Comparison of ENCODE assay signal across 14 mouse cellular contexts in the genomic region with DNA sequence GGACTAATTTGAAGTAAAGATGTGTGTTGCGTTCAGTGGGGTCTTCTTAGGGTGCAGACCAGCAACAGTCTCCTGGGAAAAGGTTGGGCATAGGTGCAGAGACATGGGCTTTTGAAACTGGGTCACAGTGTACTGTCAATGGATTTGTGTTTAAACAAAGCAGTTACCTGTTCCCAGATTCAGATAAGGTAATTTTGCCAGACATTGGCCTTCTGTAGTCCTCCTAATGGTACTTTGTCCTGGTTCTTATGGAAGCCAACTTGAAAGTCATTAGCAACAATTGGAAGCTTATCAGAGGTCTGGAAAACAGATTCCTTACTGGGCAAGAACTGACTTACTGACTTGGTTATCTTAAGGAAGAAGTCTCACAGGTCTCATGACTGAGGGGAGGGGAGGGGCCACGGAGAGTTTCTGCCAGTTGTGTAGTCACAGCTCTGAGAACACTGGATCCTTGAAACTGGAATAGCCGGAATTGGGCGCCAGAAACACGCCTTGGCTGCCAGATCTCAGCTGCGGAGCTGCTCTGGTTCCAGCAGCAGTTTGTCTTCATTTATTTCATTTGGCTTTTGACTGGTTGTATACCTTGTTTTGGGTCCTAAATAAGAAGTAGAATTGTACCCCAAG. TPM values are rescaled to one million over a fixed set of nuclear protein-coding genes. Genes with fewer than 3 reads are reported as not detected.
A peak's percentile ranks its signal among the peaks of the same experiment; 100 is the strongest.
DNase-seq lines count a peak whose midpoint lies in the region; ATAC-seq and TF ChIP-seq lines count a peak whose summit lies in the region.
"Had no signal": no experiment of that assay in that cellular context is flagged by ENCODE, and none has a peak within 500 bp of the region (broad histone marks: within the 10 kb centered on the region; RNA-seq: fewer than 3 reads in every experiment).

No protein-coding gene starts in this region.

- no peak for TF ChIP-seq POLR2A in liver, adult 2 months (IDR thresholded peaks at IDR 0.05; ENCODE audit: extremely low read depth, insufficient read depth, low read length)
- no peak for TF ChIP-seq POLR2A in small intestine, adult 2 months (IDR thresholded peaks at IDR 0.05; ENCODE audit: low read depth, low read length)

- DNase-seq in liver, adult 2 months (ENCODE audit: extremely low read depth, low read depth, low spot score), result peak; percentile 99
- no peak for DNase-seq in liver, embryonic 11.5 days (ENCODE audit: low spot score)
- peak; percentile 65 to 66 for DNase-seq in gastrocnemius, adult 8-10 months (ENCODE audit: low spot score in 2 of 2)
- peak; percentile 39 for DNase-seq in heart, postnatal 25 days (ENCODE audit: low spot score)
- DNase-seq in left cerebral cortex, postnatal 4 days, result no peak
- DNase-seq in spleen, postnatal 14 days (ENCODE audit: low spot score in 2 of 2), result no peak
- DNase-seq: right cerebral cortex, postnatal 4 days; thymus, postnatal 14 days had no signal

- no peak for TF ChIP-seq CTCF in liver, adult 2 months (IDR thresholded peaks at IDR 0.05; ENCODE audit: low read depth, low read length)
- TF ChIP-seq CTCF in small intestine, adult 2 months (IDR thresholded peaks at IDR 0.05; ENCODE audit: extremely low read depth, insufficient read length, insufficient replicate concordance, low read depth, low read length), result no peak

- no peak overlapping the region for H3K4me2 ChIP-seq in liver, embryonic 11.5 days
- H3K4me2 ChIP-seq: kidney, embryonic 15.5 days; neural tube, embryonic 12.5 days had no signal

- peaks cover 22% of the 10 kb centered on the region for H3K79me2 ChIP-seq in liver, adult 2 months (ENCODE audit: control insufficient read depth, insufficient read depth, low read length)

- 23% methylated on average over 6 of the region's 6 CpGs for WGBS in liver, adult 2 months
- 85% methylated on average over 6 of the region's 6 CpGs for WGBS in liver, embryonic 11.5 days
- WGBS in small intestine, adult 2 months, result 36% methylated on average over 6 of the region's 6 CpGs

- H3K4me1 ChIP-seq in liver, adult 2 months (ENCODE audit: control insufficient read depth, insufficient read depth, low read length), result peaks cover 20% of the 10 kb centered on the region
- peaks cover 4% of the 10 kb centered on the region for H3K4me1 ChIP-seq in liver, embryonic 11.5 days (replicated peaks; ENCODE audit: control insufficient read depth, insufficient read depth, low read length)
- peaks cover 5% of the 10 kb centered on the region for H3K4me1 ChIP-seq in small intestine, adult 2 months (ENCODE audit: control insufficient read depth, insufficient read depth, insufficient read length, low read length)
- H3K4me1 ChIP-seq: neural tube, embryonic 12.5 days had no signal

- ATAC-seq in liver, embryonic 11.5 days (replicated peaks; ENCODE audit: low FRiP score), result no peak

- H3K27me3 ChIP-seq in liver, adult 2 months (ENCODE audit: control insufficient read depth, insufficient read depth, low read length), result no peaks in the 10 kb centered on the region
- no peaks in the 10 kb centered on the region for H3K27me3 ChIP-seq in liver, embryonic 11.5 days (replicated peaks; ENCODE audit: control insufficient read depth, insufficient read depth, low read length)
- no peaks in the 10 kb centered on the region for H3K27me3 ChIP-seq in small intestine, adult 2 months (ENCODE audit: control insufficient read depth, insufficient read depth, low read length)
- H3K27me3 ChIP-seq: kidney, embryonic 15.5 days; megakaryocyte, embryonic 14.5 days; neural tube, embryonic 12.5 days had no signal

- intact Hi-C loops in heart, postnatal 25 days (cut with DNase I), result no loop called here
- intact Hi-C loops in left cerebral cortex, postnatal 4 days (cut with DNase I), result no loop called here

- H3K27ac ChIP-seq in liver, adult 2 months (replicated peaks; ENCODE audit: insufficient read depth, low read depth, low read length), result peak overlapping the region; percentile 84
- no peak overlapping the region for H3K27ac ChIP-seq in liver, embryonic 11.5 days (ENCODE audit: low read depth, low read length)
- H3K27ac ChIP-seq in small intestine, adult 2 months (ENCODE audit: insufficient read depth, low read depth, low read length), result peak overlapping the region; percentile 59; the same call in 1 of the 2 replicates
- H3K27ac ChIP-seq: forebrain, embryonic 10.5 days; kidney, embryonic 15.5 days; neural tube, embryonic 12.5 days had no signal

- H3K4me3 ChIP-seq in liver, adult 2 months (ENCODE audit: insufficient read depth, low read depth, low read length), result no peak overlapping the region
- H3K4me3 ChIP-seq in liver, embryonic 11.5 days (ENCODE audit: low read depth, low read length), result no peak overlapping the region
- H3K4me3 ChIP-seq in small intestine, adult 2 months (ENCODE audit: low read depth, low read length), result no peak overlapping the region
- H3K4me3 ChIP-seq: forebrain, embryonic 10.5 days; kidney, embryonic 15.5 days; megakaryocyte, embryonic 14.5 days; neural tube, embryonic 12.5 days had no signal

- H3K9me3 ChIP-seq in liver, embryonic 11.5 days (ENCODE audit: control insufficient read depth, low read length), result no peaks in the 10 kb centered on the region
- H3K9me3 ChIP-seq: kidney, embryonic 15.5 days; neural tube, embryonic 12.5 days had no signal

- H3K9ac ChIP-seq in liver, adult 2 months (ENCODE audit: low read depth, low read length), result no peak overlapping the region
- H3K9ac ChIP-seq in liver, embryonic 11.5 days (ENCODE audit: low read depth, low read length), result no peak overlapping the region
- H3K9ac ChIP-seq: kidney, embryonic 15.5 days; neural tube, embryonic 12.5 days had no signal

- H3K36me3 ChIP-seq in liver, adult 2 months (ENCODE audit: control insufficient read depth, insufficient read depth, low read length), result peaks cover 27% of the 10 kb centered on the region
- peaks cover 27% of the 10 kb centered on the region for H3K36me3 ChIP-seq in liver, embryonic 11.5 days (ENCODE audit: control insufficient read depth, insufficient read depth, low read length)
- peaks cover 35% of the 10 kb centered on the region for H3K36me3 ChIP-seq in small intestine, adult 2 months (ENCODE audit: control insufficient read depth, insufficient read depth, low read length)

RNA-seq across cellular contexts. Expression of gene Spg20, which starts 7.5 kb away (rescaled TPM):
- total RNA-seq in liver, adult 2 months (2014; rRNA removed), result 19.1 and 21.7 TPM in 2 replicates
- polyA plus RNA-seq in liver, adult 2 months (2012; rRNA removed), result 12.6 and 14.1 TPM in 2 replicates
- polyA plus RNA-seq in liver, embryonic 11.5 days (2014; fragmentation: Nextera tagmentation; extraction: Ambion mirVana), result 27.9 and 30.9 TPM in 2 replicates
- 10 to 100 TPM; 24.5 to 33.9 (median 30.1) TPM for total RNA-seq in gastrocnemius, adult 8-10 months (2022)
- total RNA-seq in heart, postnatal 25 days (2021), result 10 to 100 TPM; 33.4 to 42.2 TPM
- polyA plus RNA-seq in small intestine, adult 2 months (2012; rRNA removed), result 6.8 and 7.1 TPM in 2 replicates
- total RNA-seq in left cerebral cortex, postnatal 4 days (2021), result 10 to 100 TPM; 14.5 to 15.1 TPM

RNA-seq across cellular contexts. Expression of gene Ccdc169, which starts 17.8 kb away (rescaled TPM):
- total RNA-seq in liver, adult 2 months (2014; rRNA removed), result 0.09 and 0.40 TPM in 2 replicates
- not detected in 2 replicates for polyA plus RNA-seq in liver, adult 2 months (2012; rRNA removed)
- 0.08 TPM in 1 of 2 replicates, not detected in the other for polyA plus RNA-seq in liver, embryonic 11.5 days (2014; fragmentation: Nextera tagmentation; extraction: Ambion mirVana)
- not detected for total RNA-seq in gastrocnemius, adult 8-10 months (2022)
- total RNA-seq in heart, postnatal 25 days (2021), result under 1 TPM in 1 of 2 experiments, not detected in 1; 0.13 TPM
- polyA plus RNA-seq in small intestine, adult 2 months (2012; rRNA removed), result not detected in 2 replicates
- total RNA-seq in left cerebral cortex, postnatal 4 days (2021), result under 1 TPM; 0.22 to 0.44 TPM
- polyA plus RNA-seq: forebrain, embryonic 10.5 days; heart, postnatal 0 days; neural tube, embryonic 12.5 days had no signal

Comparison
In these comparisons a context has a peak if more than half of its experiments do, and no peak if none do; other contexts are left out.
1. DNase-seq: peak in liver, adult 2 months (single experiment), gastrocnemius, adult 8-10 months (2 of 2) and heart, postnatal 25 days (single experiment); none in liver, embryonic 11.5 days (single experiment), left cerebral cortex, postnatal 4 days (single experiment) and spleen, postnatal 14 days (0 of 2).